Mouse (Mus musculus) lung, postnatal 14 days (tissue): ENCODE results near the gene Ttc28.

Source experiments
- DNase-seq: peaks from one replicate; pipeline ENCODE4 v3.0.0; 2021

The Ttc28 gene

GRCm38 (mm10) chr5:111217447-111218110 lies 338.0 kb downstream of the Ttc28 start:
- DNase-seq, result no peak

DNA sequence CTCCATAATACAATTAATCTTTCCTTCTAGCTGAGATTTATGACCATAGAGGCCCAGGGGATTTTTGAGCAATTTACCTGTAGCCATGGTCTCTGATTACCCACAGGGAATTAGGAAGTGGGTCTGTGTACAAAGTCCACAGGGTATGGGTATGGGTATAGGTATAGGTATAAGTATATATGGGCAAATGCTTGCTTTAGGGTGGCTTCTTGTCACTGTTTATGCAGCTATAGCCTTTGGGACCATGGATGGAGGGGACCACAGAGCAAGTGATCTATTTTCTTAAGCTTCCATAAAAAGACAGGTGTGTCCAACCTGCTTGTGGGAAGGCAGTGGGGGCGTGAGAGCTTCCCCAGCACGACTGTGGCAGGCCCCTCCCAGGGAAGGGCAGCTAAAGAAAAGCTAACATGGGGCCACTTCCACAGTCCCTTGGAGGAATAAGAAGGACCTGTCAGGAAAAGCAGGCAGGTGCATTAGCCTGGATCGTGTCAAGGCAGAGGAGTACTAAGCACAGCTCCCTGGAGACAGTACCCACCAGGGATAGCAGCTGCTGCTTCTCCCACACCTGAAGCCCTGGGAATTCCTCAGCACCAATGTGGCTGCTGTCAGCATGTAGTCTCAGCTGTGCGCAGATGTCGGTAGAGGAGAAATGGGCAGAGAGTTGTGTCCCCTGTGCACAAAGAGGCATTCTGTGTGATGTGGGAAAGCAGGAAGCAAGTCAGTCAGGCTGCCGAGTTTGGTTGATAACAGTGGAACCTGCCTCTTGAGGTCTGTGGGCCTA lies 338.7 kb downstream of the Ttc28 start:
- DNase-seq, result no peak

GRCm38 (mm10) chr5:111218998-111219397 lies 339.4 kb downstream of the Ttc28 start:
- no peak for DNase-seq

- no peak for DNase-seq
Observed at GRCm38 (mm10) chr5:111220679-111221380, 341.2 kb downstream of the Ttc28 start.

DNA sequence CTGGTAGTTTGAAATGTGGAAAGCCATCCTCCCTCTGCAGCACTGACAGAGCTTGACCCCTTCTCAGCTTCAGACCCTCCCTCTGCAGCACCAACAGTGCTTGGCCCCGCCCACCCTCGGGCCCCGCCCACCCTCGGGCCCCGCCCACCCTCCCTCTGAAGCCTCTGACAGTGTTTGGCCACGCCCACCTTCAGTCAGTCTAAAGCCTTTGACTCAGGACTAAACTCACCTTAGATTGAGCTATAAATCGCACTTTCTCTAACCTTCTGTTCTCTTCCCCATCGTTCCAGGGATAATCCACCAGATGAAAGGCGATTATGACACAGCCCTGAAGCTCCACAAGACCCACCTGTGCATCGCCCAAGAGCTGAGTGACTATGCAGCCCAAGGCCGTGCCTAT lies 343.2 kb downstream of the Ttc28 start:
- DNase-seq, result no peak

DNA sequence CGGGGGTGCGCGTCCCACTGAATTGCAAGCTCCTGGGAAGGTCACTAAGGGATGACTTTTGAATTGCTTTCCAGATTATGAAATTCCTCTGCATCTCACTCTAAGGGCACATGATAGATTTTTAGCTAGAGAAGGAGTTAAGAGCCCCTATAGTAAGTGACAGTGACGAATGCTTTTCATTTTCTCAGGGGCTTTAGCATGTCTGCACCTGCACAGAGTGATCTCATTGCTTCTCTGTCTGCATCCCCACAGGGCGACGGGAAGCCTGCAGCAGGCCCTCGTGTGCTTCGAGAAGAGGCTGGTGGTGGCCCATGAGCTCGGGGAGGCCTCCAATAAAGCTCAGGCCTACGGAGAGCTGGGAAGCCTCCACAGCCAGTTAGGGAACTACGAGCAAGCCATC lies 345.7 kb downstream of the Ttc28 start:
- no peak for DNase-seq

GRCm38 (mm10) chr5:111226486-111226885 lies 346.9 kb downstream of the Ttc28 start:
- DNase-seq, result no peak

- DNase-seq, result peak; percentile 45
Observed at GRCm38 (mm10) chr5:111227850-111228249, 348.2 kb downstream of the Ttc28 start.

GRCm38 (mm10) chr5:111228302-111229040 lies 348.9 kb downstream of the Ttc28 start:
- peak; percentile 64 for DNase-seq

DNA sequence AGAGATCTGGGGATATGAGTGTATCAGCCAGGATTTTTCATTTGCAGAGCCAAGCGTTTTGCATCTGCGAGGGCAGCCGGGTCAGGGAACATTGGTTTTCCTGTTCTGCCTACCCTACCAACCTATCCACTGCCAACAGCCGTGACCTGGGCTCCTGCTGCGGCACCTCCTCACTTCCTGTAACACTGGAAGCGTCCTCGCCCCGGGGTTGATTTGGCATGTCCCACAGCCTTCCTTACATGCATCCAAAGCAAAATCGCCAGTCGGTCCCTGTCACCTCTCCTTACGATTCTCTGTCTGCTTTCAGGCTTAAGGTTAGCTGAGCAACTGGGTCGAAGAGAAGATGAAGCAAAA lies 349.4 kb downstream of the Ttc28 start:
- no peak for DNase-seq

GRCm38 (mm10) chr5:111229671-111230070 lies 350.1 kb downstream of the Ttc28 start:
- DNase-seq, result no peak

DNA sequence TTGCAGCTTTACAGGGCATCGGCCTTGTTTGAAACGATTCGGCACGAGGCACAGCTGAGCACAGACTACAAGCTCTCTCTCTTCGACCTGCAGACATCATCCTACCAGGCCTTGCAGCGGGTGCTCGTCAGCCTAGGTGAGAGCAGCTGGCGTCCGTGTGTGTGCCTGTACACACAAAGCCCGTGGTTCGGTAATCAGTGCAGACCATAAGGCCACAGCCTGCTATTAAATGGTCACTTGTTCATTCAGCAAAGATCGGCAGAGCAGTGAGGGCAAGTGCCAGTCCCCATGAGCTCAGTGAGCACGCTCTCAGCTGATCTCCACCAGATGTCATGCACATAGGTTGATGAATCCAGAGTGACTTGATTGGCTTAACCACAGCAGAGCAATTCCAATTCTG lies 351.4 kb downstream of the Ttc28 start:
- DNase-seq, result no peak

GRCm38 (mm10) chr5:111231769-111232168 lies 352.2 kb downstream of the Ttc28 start:
- DNase-seq, result no peak

GRCm38 (mm10) chr5:111233022-111233709 lies 353.6 kb downstream of the Ttc28 start:
- no peak for DNase-seq

DNA sequence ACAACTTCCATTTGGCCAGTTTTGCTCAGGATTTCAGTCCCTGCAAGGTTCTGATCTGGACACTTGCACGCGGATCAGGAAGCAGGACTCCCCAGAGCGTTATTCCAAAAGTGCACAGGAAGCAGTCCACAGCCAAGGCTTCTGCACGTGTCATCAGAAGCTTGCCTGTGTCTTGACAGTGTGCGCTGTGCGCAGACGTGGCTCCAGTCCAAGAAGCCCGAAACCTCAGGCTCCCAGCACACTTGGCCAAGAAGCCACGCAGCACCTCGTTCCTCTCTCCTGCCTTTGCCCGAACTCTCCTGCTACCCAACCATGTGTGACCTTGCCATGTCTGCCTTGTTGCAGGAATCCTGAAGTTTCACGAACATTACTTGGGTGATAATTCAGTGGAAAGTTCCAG lies 355.5 kb downstream of the Ttc28 start:
- peak; percentile 52 for DNase-seq

DNA sequence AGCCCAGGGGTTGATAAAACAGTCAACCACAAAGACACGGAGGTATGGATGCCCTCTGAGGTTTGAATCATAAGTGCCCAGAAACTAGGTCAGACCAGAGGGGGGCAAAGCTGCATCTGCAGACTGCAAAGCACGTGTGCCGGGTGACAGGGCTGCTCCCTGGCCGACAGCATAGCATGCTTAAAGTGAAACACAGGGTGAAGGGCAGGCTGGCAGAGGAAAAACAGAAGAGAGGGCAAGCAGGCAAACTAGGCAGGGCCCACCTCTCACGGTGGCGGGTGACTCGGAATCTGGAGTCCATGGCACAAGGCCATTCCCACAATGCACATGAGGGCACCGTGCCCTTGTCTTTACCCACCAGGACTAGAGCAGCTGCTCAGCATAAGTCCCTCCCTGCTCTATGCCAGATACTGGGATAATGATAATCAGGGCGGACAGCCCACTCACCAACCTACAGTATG lies 357.6 kb downstream of the Ttc28 start:
- DNase-seq, result no peak

- no peak for DNase-seq
Observed at GRCm38 (mm10) chr5:111239223-111239622, 359.6 kb downstream of the Ttc28 start.

DNA sequence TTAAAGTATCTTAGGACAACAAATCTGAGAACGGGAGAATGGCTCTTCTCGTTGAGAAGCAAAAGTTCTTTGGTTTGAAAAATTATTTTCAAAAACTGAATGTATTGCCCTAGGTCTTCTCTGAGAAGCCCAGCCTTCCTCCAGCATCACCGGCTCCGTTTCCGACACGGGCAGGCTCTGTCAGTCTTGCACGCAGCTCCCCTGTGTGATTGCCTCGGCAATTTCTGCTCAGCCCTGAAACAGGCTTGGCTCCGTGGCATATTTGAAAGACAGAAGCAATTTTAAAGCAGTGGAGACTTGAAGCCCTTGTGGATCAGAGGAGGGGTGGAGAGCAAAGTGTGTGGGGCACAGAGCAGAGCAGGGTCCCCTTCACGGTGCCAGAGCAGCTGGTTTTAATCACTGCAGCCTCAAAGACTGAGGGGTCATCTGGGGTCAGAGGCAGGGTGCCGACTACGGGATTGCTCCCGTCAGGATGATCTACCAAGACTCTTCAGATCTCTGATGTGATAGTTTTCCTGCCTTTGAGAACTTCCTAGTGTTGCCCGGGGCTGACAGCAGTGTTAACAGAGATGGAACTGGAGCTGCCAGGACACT lies 363.9 kb downstream of the Ttc28 start:
- no peak for DNase-seq

DNA sequence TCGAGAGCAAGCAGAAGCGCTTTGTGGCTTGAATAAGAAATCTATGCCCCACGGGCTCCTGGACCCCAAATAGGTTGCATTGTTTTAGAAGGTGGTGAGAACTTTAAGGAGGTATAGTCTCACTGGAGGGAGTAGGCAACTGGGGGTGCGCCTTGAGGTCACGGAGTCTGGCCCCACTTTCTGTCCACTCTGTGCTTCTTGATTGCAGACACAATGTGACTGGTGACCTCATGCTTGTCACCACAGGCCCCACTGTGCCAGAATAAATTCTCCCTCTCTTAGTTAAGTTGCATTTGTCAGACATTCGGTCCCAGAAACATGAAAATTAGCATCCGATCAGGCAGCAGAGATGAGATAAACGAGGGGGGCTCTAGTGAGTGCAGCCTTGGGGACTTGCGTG lies 364.5 kb downstream of the Ttc28 start:
- no peak for DNase-seq

- DNase-seq, result no peak
Observed at GRCm38 (mm10) chr5:111247571-111248265, 368.1 kb downstream of the Ttc28 start.

DNA sequence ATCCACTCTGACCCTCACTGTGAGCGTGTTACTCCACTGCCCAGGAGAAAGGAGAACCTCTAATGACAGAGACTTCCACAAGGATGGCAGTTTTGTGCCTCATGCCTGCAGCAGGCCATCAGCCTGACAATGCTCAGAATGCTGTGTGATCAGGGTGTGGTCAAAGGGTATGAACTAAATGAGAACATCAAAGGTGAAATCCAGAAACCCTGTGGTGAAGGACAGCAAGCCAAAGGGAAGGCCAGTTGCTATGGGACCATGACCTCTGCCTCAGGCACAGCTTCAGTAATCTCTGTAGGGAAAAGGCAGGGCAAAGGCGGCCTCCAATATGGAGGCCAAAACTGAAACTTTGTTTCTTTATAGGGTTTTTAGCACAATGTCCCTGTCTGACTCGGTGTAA lies 372.5 kb downstream of the Ttc28 start:
- DNase-seq, result no peak

GRCm38 (mm10) chr5:111254362-111254761 lies 374.8 kb downstream of the Ttc28 start:
- DNase-seq, result no peak
